Mouse (Mus musculus) stomach, postnatal 0 days (tissue): Measurements from ENCODE around the gene Bub3. TPM values are rescaled to one million over a fixed set of nuclear protein-coding genes. Genes with fewer than 3 reads are reported as not detected.

Experiments used
- ATAC-seq: fragments of 200-750 bp; cut with Nextera tagmentation; 2 replicates; pipeline ENCODE4 v1.8.0; 2017; ENCODE audit not compliant: low FRiP score, low TSS enrichment
- DNase-seq: peaks from one replicate; pipeline ENCODE4 v3.0.0-alpha.2; 2016; ENCODE audit warnings: low spot score
- H3K27ac ChIP-seq: fragments of 300-500 bp; sonication (generic); replicated peaks from 2 replicates; pipeline ENCODE4 v1.5.1; 2014; ENCODE audit warnings: mild to moderate bottlenecking, control low read depth
- H3K27me3 ChIP-seq: fragments of 300-500 bp; sonication (generic); 2 replicates; pipeline ENCODE4 v1.6.1; 2014; ENCODE audit warnings: low read length; ENCODE audit not compliant: control insufficient read depth, insufficient read depth
- H3K36me3 ChIP-seq: fragments of 300-500 bp; sonication (generic); 2 replicates; pipeline ENCODE4 v1.6.1; 2014; ENCODE audit warnings: low read length, mixed read lengths; ENCODE audit not compliant: control insufficient read depth, insufficient read depth
- H3K4me1 ChIP-seq: fragments of 300-500 bp; sonication (generic); replicated peaks from 2 replicates; pipeline ENCODE4 v1.6.1; 2014; ENCODE audit warnings: antibody characterized with exemption; ENCODE audit not compliant: control insufficient read depth, insufficient read depth
- H3K4me2 ChIP-seq: fragments of 300-500 bp; sonication (generic); replicated peaks from 2 replicates; pipeline ENCODE4 v1.6.1; 2014; ENCODE audit warnings: low read depth, mild to moderate bottlenecking, control low read depth, moderate library complexity
- H3K4me3 ChIP-seq: fragments of 300-500 bp; sonication (generic); 2 replicates; pipeline ENCODE4 v1.5.1; 2014; ENCODE audit warnings: low read depth, low read length, control low read depth
- H3K9ac ChIP-seq: fragments of 300-500 bp; sonication (generic); 2 replicates; pipeline ENCODE4 v1.6.1; 2014; ENCODE audit warnings: mild to moderate bottlenecking, low read length, control low read depth, mixed read lengths
- H3K9me3 ChIP-seq: fragments of 300-500 bp; sonication (generic); 2 replicates; pipeline ENCODE4 v1.6.1; 2016; ENCODE audit warnings: low read length; ENCODE audit not compliant: control insufficient read depth
- CTCF ChIP-seq: IDR thresholded peaks from 2 replicates; pipeline ENCODE4 v1.5.1; 2016; ENCODE audit warnings: antibody characterized with exemption, low read depth, mild to moderate bottlenecking, moderate library complexity
- EP300 ChIP-seq: optimal IDR thresholded peaks from 2 replicates; pipeline ENCODE3; 2016; ENCODE audit warnings: antibody characterized with exemption
- WGBS: fragments of 180-500 bp; shearing (Covaris S2); extraction: QIAGEN DNeasy Blood & Tissue Kit; methylation state at CpG from one replicate; pipeline ENCODE4 v1.1.7; 2014; 5-methylcytosine and 5-hydroxymethylcytosine counted together
- polyA plus RNA-seq: library from polyadenylated mRNA; unstranded; fragments of >200 nt; fragmentation: Nextera tagmentation; extraction: Ambion mirVana; gene quantifications from 2 replicates; pipeline ENCODE4 v1.2.1, GENCODE M21; 2015

The Bub3 gene
- polyA plus RNA-seq, 1 experiment from 2014 or later, result 86.0 TPM

GRCm38 (mm10) chr7:131603186-131603585 lies 43.2 kb downstream of the Bub3 start:
- Histone ChIP-seq H3K4me3 (no peak overlapping the region), H3K9ac (no peak overlapping the region), H3K36me3 (no peaks in the 10 kb centered on the region), H3K4me2 (no peak overlapping the region), H3K27me3 (no peaks in the 10 kb centered on the region), H3K27ac (no peak overlapping the region), H3K4me1 (no peaks in the 10 kb centered on the region), H3K9me3 (no peaks in the 10 kb centered on the region)
- 3% methylated on average over 9 of the region's 11 CpGs for WGBS
- ATAC-seq (no peak), DNase-seq (no peak)
- TF ChIP-seq CTCF (no peak), EP300 (no peak)

GRCm38 (mm10) chr7:131604946-131605345 lies 44.9 kb downstream of the Bub3 start:
- WGBS, result 86% methylated on average over 10 of the region's 10 CpGs
- Histone ChIP-seq H3K9me3 (no peaks in the 10 kb centered on the region), H3K9ac (no peak overlapping the region), H3K4me1 (no peaks in the 10 kb centered on the region), H3K36me3 (no peaks in the 10 kb centered on the region), H3K4me3 (no peak overlapping the region), H3K27ac (no peak overlapping the region), H3K4me2 (no peak overlapping the region), H3K27me3 (no peaks in the 10 kb centered on the region)
- DNase-seq (no peak), ATAC-seq (no peak)
- TF ChIP-seq CTCF, result no peak
- TF ChIP-seq EP300, result no peak

GRCm38 (mm10) chr7:131605481-131605880 lies 45.5 kb downstream of the Bub3 start:
- no peak overlapping the region for H3K4me2 ChIP-seq
- no peaks in the 10 kb centered on the region for H3K36me3 ChIP-seq
- no peaks in the 10 kb centered on the region for H3K4me1 ChIP-seq
- no peak overlapping the region for H3K4me3 ChIP-seq
- H3K27me3 ChIP-seq, result no peaks in the 10 kb centered on the region
- no peak for TF ChIP-seq CTCF
- no peak for TF ChIP-seq EP300
- no peak overlapping the region for H3K27ac ChIP-seq
- 73% methylated on average over 4 of the region's 4 CpGs for WGBS
- DNase-seq (no peak), ATAC-seq (no peak)
- no peak overlapping the region for H3K9ac ChIP-seq
- H3K9me3 ChIP-seq, result no peaks in the 10 kb centered on the region

GRCm38 (mm10) chr7:131608049-131608448 lies 48.0 kb downstream of the Bub3 start:
- no peaks in the 10 kb centered on the region for H3K9me3 ChIP-seq
- no peak overlapping the region for H3K27ac ChIP-seq
- DNase-seq (no peak), ATAC-seq (no peak)
- no peak overlapping the region for H3K4me2 ChIP-seq
- 86% methylated on average over 6 of the region's 6 CpGs for WGBS
- H3K36me3 ChIP-seq, result no peaks in the 10 kb centered on the region
- H3K27me3 ChIP-seq, result no peaks in the 10 kb centered on the region
- H3K4me3 ChIP-seq, result no peak overlapping the region
- no peak overlapping the region for H3K9ac ChIP-seq
- no peaks in the 10 kb centered on the region for H3K4me1 ChIP-seq
- no peak for TF ChIP-seq CTCF
- TF ChIP-seq EP300, result no peak

GRCm38 (mm10) chr7:131609677-131610076 lies 49.7 kb downstream of the Bub3 start:
- no peak overlapping the region for H3K27ac ChIP-seq
- 0 out of 2 replicates have a peak, but pooled peaks have one; percentile 26 for ATAC-seq
- H3K4me1 ChIP-seq, result no peaks in the 10 kb centered on the region
- no peak for DNase-seq
- H3K36me3 ChIP-seq, result no peaks in the 10 kb centered on the region
- no peak overlapping the region for H3K4me3 ChIP-seq
- no peak overlapping the region for H3K9ac ChIP-seq
- TF ChIP-seq EP300 (no peak), CTCF (peak; percentile 26; the same call in 1 of the 2 replicates)
- 13% methylated on average over 7 of the region's 7 CpGs for WGBS
- no peaks in the 10 kb centered on the region for H3K27me3 ChIP-seq
- H3K4me2 ChIP-seq, result no peak overlapping the region
- no peaks in the 10 kb centered on the region for H3K9me3 ChIP-seq

Other genes with a start within 250 kb of the Bub3 start
- gene Cuzd1, start 237.9 kb upstream of the Bub3 start, polyA plus RNA-seq, result 0.06 and 0.10 TPM in 2 replicates
- not detected in 2 replicates for gene Fam24b, start 230.7 kb upstream of the Bub3 start, polyA plus RNA-seq
- gene Fam24a, start 226.4 kb upstream of the Bub3 start, polyA plus RNA-seq, result not detected in 2 replicates
- gene 2310057M21Rik, start 197.5 kb upstream of the Bub3 start, polyA plus RNA-seq, result 11.5 and 12.8 TPM in 2 replicates
- 50.0 and 52.2 TPM in 2 replicates for gene Pstk, start 189.1 kb upstream of the Bub3 start, polyA plus RNA-seq
- gene Ikzf5, start 149.7 kb upstream of the Bub3 start, polyA plus RNA-seq, result 6.4 and 6.8 TPM in 2 replicates
- gene Acadsb, start 149.6 kb upstream of the Bub3 start, polyA plus RNA-seq, result 54.5 and 59.1 TPM in 2 replicates
- gene Hmx3, start 17.4 kb upstream of the Bub3 start, polyA plus RNA-seq, result 0.82 and 1.1 TPM in 2 replicates
- 0.34 and 0.74 TPM in 2 replicates for gene Hmx2, start 11.4 kb upstream of the Bub3 start, polyA plus RNA-seq